Mouse (Mus musculus): ENCODE results near the gene Slc4a1ap.

DNA sequence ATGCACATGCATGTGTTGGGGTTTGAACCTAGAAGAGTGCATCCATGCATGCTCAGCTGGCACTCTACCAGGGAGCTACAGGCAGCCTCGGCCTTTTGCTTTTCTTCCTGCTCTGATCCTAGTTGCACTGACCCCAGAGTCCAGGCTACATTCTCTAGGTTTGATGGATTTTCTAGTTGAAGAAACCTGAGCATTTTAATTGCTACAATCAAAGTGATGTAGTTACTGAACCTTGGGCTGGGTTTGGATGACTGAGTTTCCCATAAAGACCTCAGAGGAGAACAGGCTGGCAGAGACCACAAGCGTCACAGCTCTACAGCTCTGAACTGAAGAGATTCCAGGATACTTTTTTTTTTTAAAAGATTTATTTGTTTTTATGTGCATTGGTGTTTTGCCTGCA, 56.5 kb downstream of the Slc4a1ap start:
- no peak for TF ChIP-seq CTCF (IDR thresholded peaks at IDR 0.05; ENCODE audit: borderline replicate concordance, insufficient read depth, low read length)
- TF ChIP-seq POLR2A (IDR thresholded peaks at IDR 0.05; ENCODE audit: low read depth, low read length): no peak

All from embryonic fibroblast, embryonic 13.5 days (primary cell).